Mouse (Mus musculus) heart, embryonic 11.5 days (tissue): ENCODE measurements around the gene Kcnk1. TPM values are rescaled to one million over a fixed set of nuclear protein-coding genes. Genes with fewer than 3 reads are reported as not detected.

ENCODE experiments used
- ATAC-seq: fragments of 200-750 bp; cut with Nextera tagmentation; replicated peaks from 2 replicates; pipeline ENCODE4 v1.8.0; 2017; ENCODE audit warnings: moderate library complexity; ENCODE audit not compliant: insufficient number of reproducible peaks, low FRiP score, low TSS enrichment
- H3K27ac ChIP-seq: fragments of 300-500 bp; sonication (generic); 2 replicates; pipeline ENCODE4 v1.5.1; 2014; ENCODE audit warnings: mild to moderate bottlenecking, low read depth, low read length
- H3K27me3 ChIP-seq: fragments of 300-500 bp; sonication (generic); 2 replicates; pipeline ENCODE4 v1.6.1; 2014; ENCODE audit warnings: mild to moderate bottlenecking, low read length, mixed read lengths; ENCODE audit not compliant: control insufficient read depth, insufficient read depth
- H3K36me3 ChIP-seq: fragments of 300-500 bp; sonication (generic); 2 replicates; pipeline ENCODE4 v1.6.1; 2014; ENCODE audit warnings: mild to moderate bottlenecking, low read length, moderate library complexity, mixed read lengths; ENCODE audit not compliant: control insufficient read depth, insufficient read depth
- H3K4me1 ChIP-seq: fragments of 300-500 bp; sonication (generic); 2 replicates; pipeline ENCODE4 v1.6.1; 2014; ENCODE audit warnings: low read length; ENCODE audit not compliant: control insufficient read depth, insufficient read depth
- H3K4me2 ChIP-seq: fragments of 300-500 bp; sonication (generic); 2 replicates; pipeline ENCODE4 v1.6.1; 2014; ENCODE audit warnings: mild to moderate bottlenecking, moderate library complexity
- H3K4me3 ChIP-seq: fragments of 300-500 bp; sonication (generic); 2 replicates; pipeline ENCODE4 v1.5.1; 2014; ENCODE audit warnings: low read depth, low read length
- H3K9ac ChIP-seq: fragments of 300-500 bp; sonication (generic); 2 replicates; pipeline ENCODE4 v1.6.1; 2014; ENCODE audit warnings: mild to moderate bottlenecking, low read depth, low read length, moderate library complexity
- H3K9me3 ChIP-seq: fragments of 300-500 bp; sonication (generic); replicated peaks from 2 replicates; pipeline ENCODE4 v1.6.1; 2016; ENCODE audit warnings: low read length; ENCODE audit not compliant: control insufficient read depth
- WGBS: fragments of 180-500 bp; shearing (Covaris S2); extraction: QIAGEN DNeasy Blood & Tissue Kit; methylation state at CpG from one replicate; pipeline ENCODE4 v1.1.7; 2014; ENCODE audit not compliant: insufficient replicate concordance; 5-methylcytosine and 5-hydroxymethylcytosine counted together
- polyA plus RNA-seq: library from polyadenylated mRNA; unstranded; fragments of >200 nt; fragmentation: Nextera tagmentation; extraction: Ambion mirVana; gene quantifications from 2 replicates; pipeline ENCODE4 v1.2.1, GENCODE M21; 2014

Kcnk1 gene
- 2.3 and 4.0 TPM in 2 replicates for polyA plus RNA-seq

GRCm38 (mm10) chr8:125995101-125995986, at the start of gene Kcnk1:
Gene Kcnk1 (plus strand): TSS chr8:125995170.
- Histone ChIP-seq H3K27me3 (peaks cover 59% of the 10 kb centered on the region), H3K36me3 (no peaks in the 10 kb centered on the region), H3K4me2 (peak within 1 kb of the TSS; percentile 94), H3K4me3 (peak within 1 kb of the TSS; percentile 57), H3K9me3 (no peaks in the 10 kb centered on the region), H3K27ac (no peak within 1 kb of the TSS), H3K4me1 (no peaks in the 10 kb centered on the region), H3K9ac (peak within 1 kb of the TSS; percentile 62)
- no peak for ATAC-seq
- under 1% methylated on average over 73 of the region's 73 CpGs for WGBS

DNA sequence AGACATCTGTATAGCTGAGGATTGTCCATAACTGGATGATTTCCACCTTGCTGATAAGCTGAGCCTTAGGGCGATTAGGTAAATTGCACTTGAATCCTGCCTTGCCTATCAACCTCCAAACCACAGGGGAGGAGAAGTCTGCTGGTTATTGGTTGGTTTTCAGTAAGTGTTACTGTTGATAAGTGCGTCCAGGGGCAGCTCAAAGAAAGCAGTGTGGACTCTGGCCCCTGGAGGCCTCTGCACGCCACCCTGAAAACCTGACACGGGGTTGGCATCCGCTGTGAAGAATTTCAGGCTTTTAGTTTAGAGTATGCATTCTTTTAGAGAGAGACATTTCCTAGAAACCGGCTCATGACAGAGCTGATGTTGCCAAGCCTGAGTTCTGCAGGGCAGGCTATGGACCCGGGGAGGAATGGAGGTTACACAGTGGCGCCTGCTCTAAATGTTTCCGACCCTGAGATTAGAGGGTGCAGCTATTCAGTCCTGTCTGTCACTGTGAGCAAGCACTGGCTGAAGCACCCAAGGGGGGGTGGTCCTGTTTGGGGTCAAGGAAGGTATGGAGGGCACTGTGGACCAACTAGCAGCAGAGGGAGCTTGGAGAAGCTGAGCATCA, 46.2 kb upstream of the Kcnk1 start:
- Histone ChIP-seq H3K9ac (no peak overlapping the region), H3K27ac (no peak overlapping the region)

DNA sequence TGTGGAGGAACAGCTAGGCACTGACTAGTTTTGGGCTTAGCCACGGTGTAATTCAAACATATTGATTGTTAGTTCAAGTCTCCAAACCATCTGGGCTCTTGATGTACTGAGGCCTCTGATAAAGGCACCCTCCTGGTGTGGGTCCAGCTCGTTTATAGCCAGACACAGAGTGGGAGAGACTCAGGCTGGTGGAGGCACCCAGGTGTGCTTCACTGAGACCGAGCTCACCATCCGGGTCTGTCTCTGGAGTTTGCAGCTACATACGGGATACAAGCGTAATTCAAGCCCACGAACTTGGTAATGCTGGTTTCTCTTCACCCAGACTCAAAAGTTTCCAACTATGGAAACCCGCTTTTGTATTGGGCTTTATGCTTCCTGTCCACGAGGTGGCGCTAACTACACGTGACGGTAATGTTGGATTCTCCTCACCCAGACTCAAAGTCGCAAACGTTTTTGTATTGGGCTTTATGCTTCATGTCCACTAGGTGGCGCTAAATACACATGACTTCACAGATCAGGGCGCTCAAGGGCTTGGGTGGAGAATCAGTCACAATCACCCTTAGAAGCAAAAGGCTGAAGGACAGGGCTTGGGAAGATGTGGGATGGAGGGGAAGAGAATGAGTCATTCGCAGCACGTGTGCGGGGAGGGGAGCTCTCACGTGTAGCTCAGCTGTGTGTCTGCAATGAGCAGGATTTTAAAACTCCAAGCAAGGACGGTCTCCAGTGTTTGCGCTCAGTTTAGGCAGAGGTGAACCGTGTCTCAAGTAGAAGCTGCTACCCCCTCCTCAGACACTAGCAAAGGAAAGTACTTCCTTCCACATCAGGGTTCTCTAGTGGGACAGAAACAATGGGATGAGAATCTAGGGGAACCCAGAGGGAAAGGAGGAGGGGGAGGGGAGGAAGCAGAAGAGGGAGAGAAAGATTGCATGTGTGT, 44.7 kb upstream of the Kcnk1 start:
- WGBS: 23% methylated on average over 23 of the region's 23 CpGs

More for the DNA sequence above, 46.2 kb upstream of the Kcnk1 start:
- H3K36me3 ChIP-seq: no peaks in the 10 kb centered on the region
- no peaks in the 10 kb centered on the region for H3K9me3 ChIP-seq
- no peaks in the 10 kb centered on the region for H3K4me1 ChIP-seq
- ATAC-seq: no peak
- no peak overlapping the region for H3K4me3 ChIP-seq
- WGBS: 70% methylated on average over 9 of the region's 9 CpGs
- H3K4me2 ChIP-seq: no peak overlapping the region
- H3K27me3 ChIP-seq: no peaks in the 10 kb centered on the region

DNA sequence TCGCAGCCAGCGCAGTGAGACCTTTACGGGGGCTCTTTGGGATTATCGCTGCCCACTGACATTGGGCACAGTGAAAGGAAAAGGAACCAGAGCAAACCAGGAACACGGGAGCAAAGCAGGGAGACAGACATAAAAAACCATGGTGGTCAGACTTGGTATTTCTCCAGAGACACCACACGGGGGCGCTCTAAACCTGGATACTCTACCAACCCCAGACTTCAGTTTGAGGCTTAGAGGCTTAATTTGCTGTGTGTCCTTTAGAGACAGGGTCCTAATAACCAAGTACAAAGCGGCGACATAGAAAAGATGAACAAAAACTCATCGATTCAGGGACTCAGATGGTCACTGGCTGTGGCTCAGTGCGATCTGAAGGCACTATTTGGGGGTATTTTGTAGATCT, 39.3 kb upstream of the Kcnk1 start:
- no peak for ATAC-seq
- peaks cover 2% of the 10 kb centered on the region; the same call in 1 of the 2 replicates for H3K9me3 ChIP-seq
- WGBS: 13% methylated on average over 11 of the region's 11 CpGs
- H3K36me3 ChIP-seq: no peaks in the 10 kb centered on the region
- no peak overlapping the region for H3K4me3 ChIP-seq
- no peak overlapping the region for H3K27ac ChIP-seq
- H3K27me3 ChIP-seq: no peaks in the 10 kb centered on the region; the same call in 1 of the 2 replicates
- H3K4me1 ChIP-seq: no peaks in the 10 kb centered on the region
- no peak overlapping the region for H3K9ac ChIP-seq
- H3K4me2 ChIP-seq: peak overlapping the region; percentile 19; the same call in 1 of the 2 replicates

More for the DNA sequence above, 44.7 kb upstream of the Kcnk1 start:
- no peaks in the 10 kb centered on the region for H3K27me3 ChIP-seq
- H3K9ac ChIP-seq: no peak overlapping the region
- no peaks in the 10 kb centered on the region for H3K36me3 ChIP-seq
- no peak overlapping the region for H3K4me3 ChIP-seq
- H3K27ac ChIP-seq: no peak overlapping the region
- ATAC-seq: 0 out of 2 replicates have a peak, but pooled peaks have one; percentile 22
- no peaks in the 10 kb centered on the region for H3K4me1 ChIP-seq
- no peak overlapping the region for H3K4me2 ChIP-seq
- H3K9me3 ChIP-seq: no peaks in the 10 kb centered on the region

- Histone ChIP-seq H3K36me3 (no peaks in the 10 kb centered on the region), H3K4me2 (no peak overlapping the region), H3K9me3 (peaks cover 5% of the 10 kb centered on the region; the same call in 1 of the 2 replicates), H3K27ac (no peak overlapping the region), H3K4me1 (no peaks in the 10 kb centered on the region), H3K27me3 (no peaks in the 10 kb centered on the region; the same call in 1 of the 2 replicates), H3K4me3 (no peak overlapping the region), H3K9ac (no peak overlapping the region)
- ATAC-seq: no peak
- 81% methylated on average over 9 of the region's 9 CpGs for WGBS
These were observed 38.2 kb upstream of the Kcnk1 start for GRCm38 (mm10) chr8:125956796-125957195.

DNA sequence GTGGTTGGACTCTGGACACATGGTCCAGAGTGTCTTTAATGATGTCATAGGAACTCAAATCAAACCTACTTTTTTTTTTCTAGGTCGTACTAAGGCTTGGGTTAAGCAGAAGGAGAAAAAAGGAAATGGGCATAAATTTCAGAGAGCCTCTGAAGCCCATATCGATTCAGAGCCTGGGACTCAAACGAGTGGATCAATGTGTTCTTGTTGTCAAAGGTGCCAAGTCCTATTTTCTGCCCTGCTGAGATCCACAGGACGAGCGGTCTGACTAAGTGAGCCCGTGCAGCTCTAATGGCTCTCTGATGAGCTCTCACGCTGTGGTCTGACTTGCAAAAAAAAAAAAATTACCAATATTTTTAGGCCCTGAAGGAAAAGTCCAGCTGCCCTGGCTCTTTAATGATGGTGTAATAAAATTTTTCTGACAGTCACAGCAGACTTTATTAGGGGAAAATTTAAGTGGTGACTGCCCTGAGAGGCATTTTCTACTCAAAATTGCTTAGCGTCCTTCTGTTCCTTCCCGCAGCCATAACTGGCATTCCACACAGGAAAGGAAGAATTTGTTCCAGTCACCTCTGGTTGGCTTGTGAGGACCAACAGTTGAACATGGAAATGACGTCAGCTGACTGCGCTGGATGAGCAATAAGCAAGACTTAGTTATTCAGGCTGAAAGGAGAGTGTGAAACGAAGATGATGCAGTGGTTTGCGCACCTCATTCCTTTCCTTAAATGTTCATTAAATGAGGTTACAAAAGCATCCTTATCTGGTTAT, 37.6 kb upstream of the Kcnk1 start:
- ATAC-seq: no peak
- Histone ChIP-seq H3K9ac (no peak overlapping the region), H3K36me3 (no peaks in the 10 kb centered on the region), H3K27me3 (no peaks in the 10 kb centered on the region; the same call in 1 of the 2 replicates), H3K27ac (no peak overlapping the region), H3K4me1 (no peaks in the 10 kb centered on the region), H3K4me2 (no peak overlapping the region), H3K9me3 (peaks cover 5% of the 10 kb centered on the region; the same call in 1 of the 2 replicates), H3K4me3 (no peak overlapping the region)
- 72% methylated on average over 13 of the region's 13 CpGs for WGBS

DNA sequence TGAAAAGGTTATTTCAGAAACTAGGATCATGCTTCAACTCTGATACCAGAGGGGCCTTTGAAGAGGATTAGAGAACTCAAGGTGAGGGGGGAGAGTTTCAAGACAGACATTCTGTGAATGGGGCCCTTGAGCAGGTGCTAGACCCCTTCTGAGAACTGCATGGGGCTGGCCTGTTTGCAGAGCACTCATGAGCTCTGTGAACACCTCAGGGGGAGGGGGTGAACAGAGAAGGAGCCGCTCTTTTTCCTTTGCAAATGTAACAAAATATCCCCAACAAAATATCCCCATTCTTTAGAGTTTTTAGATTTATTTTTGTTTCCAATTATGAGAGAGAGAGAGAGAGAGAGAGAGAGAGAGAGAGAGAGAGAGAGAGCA, 37.0 kb upstream of the Kcnk1 start:
- Histone ChIP-seq H3K4me2 (no peak overlapping the region), H3K4me1 (no peaks in the 10 kb centered on the region), H3K9ac (no peak overlapping the region), H3K9me3 (peaks cover 5% of the 10 kb centered on the region; the same call in 1 of the 2 replicates), H3K27ac (no peak overlapping the region), H3K27me3 (peaks cover 4% of the 10 kb centered on the region), H3K4me3 (no peak overlapping the region), H3K36me3 (no peaks in the 10 kb centered on the region)
- ATAC-seq: no peak
- WGBS: 70% methylated on average over 1 of the region's 1 CpGs
